Mouse (Mus musculus): Measurements from ENCODE around the gene Zfp644.

GRCm38 (mm10) chr5:106580943-106581342 is 116.1 kb downstream of the Zfp644 start:
- TF ChIP-seq POLR2A (IDR thresholded peaks at IDR 0.05; ENCODE audit: low read depth, low read length) (no peak), CTCF (IDR thresholded peaks at IDR 0.05; ENCODE audit: borderline replicate concordance, insufficient read depth, low read length) (no peak)

Measured in embryonic fibroblast, embryonic 13.5 days (primary cell).